Mouse (Mus musculus) liver, adult 2 months (tissue): ENCODE results near the gene Rapgef5. TPM values are rescaled to one million over a fixed set of nuclear protein-coding genes. Genes with fewer than 3 reads are reported as not detected.

Source experiments
- DNase-seq: peaks from one replicate; pipeline ENCODE4 v3.0.0-alpha.2; 2011; ENCODE audit warnings: low read depth, low spot score; ENCODE audit errors: extremely low read depth
- H3K27ac ChIP-seq: fragments of 200-500 bp; replicated peaks from 2 replicates; pipeline ENCODE4 v1.5.1; 2012; ENCODE audit warnings: low read depth, mild to moderate bottlenecking, control low read depth, inconsistent platforms, low read length; ENCODE audit not compliant: insufficient read depth
- H3K27me3 ChIP-seq: fragments of 200-500 bp; 2 replicates; pipeline ENCODE4 v1.6.1; 2012; ENCODE audit warnings: mild to moderate bottlenecking, moderate library complexity, low read length, inconsistent platforms; ENCODE audit not compliant: control insufficient read depth, insufficient read depth
- H3K36me3 ChIP-seq: fragments of 200-500 bp; 2 replicates; pipeline ENCODE4 v1.6.1; 2012; ENCODE audit warnings: low read length, inconsistent platforms; ENCODE audit not compliant: control insufficient read depth, insufficient read depth
- H3K4me1 ChIP-seq: fragments of 200-500 bp; 2 replicates; pipeline ENCODE4 v1.6.1; 2011; ENCODE audit warnings: low read length; ENCODE audit not compliant: control insufficient read depth, insufficient read depth
- H3K4me3 ChIP-seq: fragments of 200-500 bp; 2 replicates; pipeline ENCODE4 v1.5.1; 2011; ENCODE audit warnings: low read depth, mild to moderate bottlenecking, control low read depth, low read length, moderate library complexity; ENCODE audit not compliant: insufficient read depth
- H3K79me2 ChIP-seq: fragments of 200-500 bp; 2 replicates; pipeline ENCODE4 v1.6.1; 2012; ENCODE audit warnings: inconsistent platforms, mild to moderate bottlenecking, low read length, moderate library complexity; ENCODE audit not compliant: control insufficient read depth, insufficient read depth
- H3K9ac ChIP-seq: fragments of 200-500 bp; 2 replicates; pipeline ENCODE4 v1.6.1; 2012; ENCODE audit warnings: low read depth, mild to moderate bottlenecking, control low read depth, inconsistent platforms, low read length
- CTCF ChIP-seq: fragments of 200-500 bp; IDR thresholded peaks from 2 replicates; pipeline ENCODE4 v1.5.1; 2011; ENCODE audit warnings: low read depth, low read length, control low read depth
- POLR2A ChIP-seq: fragments of 200-500 bp; IDR thresholded peaks from 2 replicates; pipeline ENCODE4 v1.6.1; 2011; ENCODE audit warnings: low read length, control low read depth; ENCODE audit not compliant: insufficient read depth; ENCODE audit errors: extremely low read depth
- WGBS: fragments of 180-500 bp; shearing (Covaris S2); methylation state at CpG from one replicate; pipeline ENCODE4 v1.1.7; 2018; 5-methylcytosine and 5-hydroxymethylcytosine counted together
- polyA plus RNA-seq: library from polyadenylated mRNA; depleted of rRNA; stranded (reverse); fragments of >200 nt; gene quantifications from 2 replicates; pipeline ENCODE4 v1.2.3, GENCODE M21; 2012
- total RNA-seq: library from RNA; depleted of rRNA; stranded (reverse); fragments of >200 nt; gene quantifications from 2 replicates; pipeline ENCODE4 v1.2.3, GENCODE M21; 2014

The Rapgef5 gene
- total and polyA plus RNA-seq, 2 experiments = 2.1 to 13.3 TPM

DNA sequence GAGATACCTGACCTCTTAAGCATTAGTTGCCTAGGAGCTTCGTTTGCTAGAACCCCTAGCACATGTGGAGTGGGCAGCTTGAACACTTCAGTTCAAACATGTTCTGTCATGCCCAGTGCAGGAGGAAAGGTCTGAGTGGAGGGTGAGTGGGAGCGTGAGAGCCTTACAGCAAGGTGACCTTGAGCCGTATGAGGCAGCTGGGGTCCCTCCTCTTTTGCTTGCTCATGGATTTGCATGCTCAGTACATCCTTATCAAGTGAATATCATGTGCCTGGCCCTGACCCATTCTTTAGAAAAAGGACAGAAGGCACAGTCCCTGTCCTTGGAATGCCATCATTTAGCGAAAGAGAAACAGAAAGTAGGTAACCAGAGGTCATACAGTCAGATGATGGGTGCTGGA is 165.0 kb downstream of the Rapgef5 start:
- DNase-seq = no peak
- Histone ChIP-seq H3K27ac (peak overlapping the region; percentile 13; the same call in 1 of the 2 replicates), H3K27me3 (no peaks in the 10 kb centered on the region), H3K79me2 (no peaks in the 10 kb centered on the region), H3K4me3 (no peak overlapping the region), H3K4me1 (peaks cover 8% of the 10 kb centered on the region; the same call in 1 of the 2 replicates), H3K36me3 (no peaks in the 10 kb centered on the region), H3K9ac (no peak overlapping the region)
- TF ChIP-seq POLR2A (no peak), CTCF (no peak)
- WGBS = 67% methylated on average over 4 of the region's 4 CpGs

DNA sequence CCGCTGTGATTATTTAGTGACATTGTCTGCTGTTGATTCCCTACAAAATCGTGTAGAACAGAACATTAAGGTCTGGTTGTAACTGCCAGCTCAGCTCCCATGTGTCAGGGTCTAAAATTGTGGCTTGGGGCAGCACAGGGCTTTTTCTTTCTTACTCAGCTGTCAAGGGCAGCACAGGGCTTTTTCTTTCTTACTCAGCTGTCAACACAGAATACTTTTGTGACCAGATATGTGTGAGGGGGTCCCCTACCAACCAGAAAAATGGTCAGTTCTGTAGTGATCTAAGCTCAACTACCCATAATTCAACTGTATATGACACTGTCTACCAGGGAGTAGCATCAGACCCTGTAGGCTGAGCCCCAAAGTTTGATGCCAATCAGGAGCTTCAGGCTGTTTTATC is 167.1 kb downstream of the Rapgef5 start:
- Histone ChIP-seq H3K4me3 (no peak overlapping the region), H3K36me3 (no peaks in the 10 kb centered on the region), H3K27me3 (no peaks in the 10 kb centered on the region), H3K27ac (no peak overlapping the region), H3K79me2 (no peaks in the 10 kb centered on the region), H3K9ac (no peak overlapping the region), H3K4me1 (peaks cover 8% of the 10 kb centered on the region; the same call in 1 of the 2 replicates)
- 70% methylated on average over 2 of the region's 2 CpGs for WGBS
- TF ChIP-seq POLR2A (no peak), CTCF (no peak)
- DNase-seq = no peak

DNA sequence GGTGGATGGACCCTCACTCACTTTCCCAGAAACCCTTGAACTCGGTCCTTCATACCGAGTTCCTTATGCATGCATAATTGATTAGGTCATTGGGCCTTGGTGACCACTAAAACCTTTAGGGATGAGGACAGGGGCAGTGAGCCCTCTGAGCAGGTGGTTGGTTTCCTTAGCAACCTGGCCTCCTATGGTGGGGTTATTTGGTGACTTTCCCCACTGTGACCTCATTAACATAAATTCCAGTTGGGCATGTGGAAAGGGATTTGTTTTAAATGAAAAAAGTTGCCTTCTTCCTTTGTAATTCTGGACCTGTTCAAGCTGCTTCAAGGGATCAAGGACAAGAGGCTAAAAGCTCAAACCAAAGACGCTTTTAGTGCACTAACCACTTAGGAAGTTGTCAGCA is 167.7 kb downstream of the Rapgef5 start:
- Histone ChIP-seq H3K36me3 (no peaks in the 10 kb centered on the region), H3K27me3 (no peaks in the 10 kb centered on the region; the same call in 1 of the 2 replicates), H3K27ac (no peak overlapping the region), H3K79me2 (no peaks in the 10 kb centered on the region), H3K4me1 (peaks cover 12% of the 10 kb centered on the region; the same call in 1 of the 2 replicates), H3K4me3 (no peak overlapping the region), H3K9ac (no peak overlapping the region)
- TF ChIP-seq POLR2A (no peak), CTCF (no peak)
- DNase-seq = no peak
- WGBS = 72% methylated on average over 3 of the region's 3 CpGs

DNA sequence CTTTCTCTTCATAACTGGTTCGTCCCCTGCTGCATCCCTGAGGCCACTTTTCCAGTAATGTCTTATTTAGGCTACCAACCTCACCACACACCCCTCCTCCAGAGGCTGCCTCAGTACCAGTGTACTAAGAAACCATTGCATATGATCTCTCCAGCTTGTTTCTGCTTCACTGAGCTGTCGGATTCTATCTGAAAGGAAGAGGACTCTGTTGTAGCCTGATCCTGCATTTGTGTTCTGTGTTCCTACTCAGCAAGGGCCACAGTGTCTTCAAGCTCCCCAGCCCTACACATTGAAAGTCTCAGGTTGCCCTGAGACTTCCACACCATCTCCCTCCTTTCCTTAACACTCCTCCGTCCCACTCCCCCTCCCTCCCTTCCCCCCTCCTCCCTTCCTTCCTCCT is 168.5 kb downstream of the Rapgef5 start:
- Histone ChIP-seq H3K27ac (no peak overlapping the region), H3K4me3 (no peak overlapping the region), H3K4me1 (peaks cover 9% of the 10 kb centered on the region; the same call in 1 of the 2 replicates), H3K9ac (no peak overlapping the region), H3K27me3 (no peaks in the 10 kb centered on the region; the same call in 1 of the 2 replicates), H3K36me3 (no peaks in the 10 kb centered on the region), H3K79me2 (no peaks in the 10 kb centered on the region)
- 80% methylated on average over 3 of the region's 3 CpGs for WGBS
- TF ChIP-seq POLR2A (no peak), CTCF (no peak)
- DNase-seq = no peak

DNA sequence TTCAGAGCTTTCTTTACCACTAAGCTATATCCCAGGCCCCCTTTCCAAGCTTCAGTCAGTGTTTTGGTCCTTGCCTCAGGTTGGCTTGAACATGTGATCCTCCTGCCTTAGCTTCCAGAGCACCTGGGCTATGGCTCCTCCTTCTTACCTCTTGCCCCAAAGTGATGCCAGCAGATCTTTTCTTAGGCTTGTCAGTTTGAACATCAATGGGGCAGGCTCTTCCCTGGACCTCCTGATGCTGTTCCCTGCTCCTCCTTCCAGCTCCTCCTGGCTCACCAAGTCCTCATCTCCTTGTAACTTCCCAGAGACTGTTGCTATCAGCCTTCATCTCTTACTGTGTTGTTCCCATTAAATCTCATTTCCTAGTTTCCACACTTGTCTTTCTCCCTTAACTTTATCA is 169.1 kb downstream of the Rapgef5 start:
- H3K27ac ChIP-seq = no peak overlapping the region
- TF ChIP-seq POLR2A (no peak), CTCF (no peak)
- H3K9ac ChIP-seq = no peak overlapping the region
- DNase-seq = no peak
- peaks cover 9% of the 10 kb centered on the region; the same call in 1 of the 2 replicates for H3K4me1 ChIP-seq
- no peaks in the 10 kb centered on the region; the same call in 1 of the 2 replicates for H3K27me3 ChIP-seq
- H3K36me3 ChIP-seq = no peaks in the 10 kb centered on the region
- no peaks in the 10 kb centered on the region for H3K79me2 ChIP-seq
- H3K4me3 ChIP-seq = no peak overlapping the region

DNA sequence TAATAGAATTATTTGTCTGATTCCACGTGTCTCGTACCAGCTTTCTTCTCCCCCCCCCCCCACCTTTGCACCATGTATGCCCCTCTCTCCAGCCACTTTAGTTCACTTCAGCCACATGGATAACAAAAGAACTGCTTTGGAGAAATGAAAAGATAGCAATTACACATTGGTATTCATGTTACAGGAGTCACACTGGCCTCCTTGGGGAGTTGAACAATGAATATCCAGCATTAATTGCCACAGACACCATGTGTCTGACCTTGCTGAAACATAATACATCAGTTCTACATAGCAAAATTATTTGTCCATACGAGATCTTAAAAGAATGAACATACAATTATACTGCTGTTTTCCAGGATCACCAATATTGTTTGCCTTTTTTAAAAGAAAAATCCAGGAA is 170.5 kb downstream of the Rapgef5 start:
- no peaks in the 10 kb centered on the region for H3K36me3 ChIP-seq
- TF ChIP-seq POLR2A (no peak), CTCF (no peak)
- no peak for DNase-seq
- H3K27ac ChIP-seq = no peak overlapping the region
- peaks cover 6% of the 10 kb centered on the region; the same call in 1 of the 2 replicates for H3K4me1 ChIP-seq
- no peak overlapping the region for H3K9ac ChIP-seq
- H3K79me2 ChIP-seq = no peaks in the 10 kb centered on the region
- no peak overlapping the region for H3K4me3 ChIP-seq
- WGBS = 90% methylated on average over 3 of the region's 3 CpGs
- H3K27me3 ChIP-seq = no peaks in the 10 kb centered on the region; the same call in 1 of the 2 replicates
